Mouse (Mus musculus) layer of hippocampus, adult 2 months (tissue): ENCODE measurements around the gene Col4a5. TPM values are rescaled to one million over a fixed set of nuclear protein-coding genes. Genes with fewer than 3 reads are reported as not detected.

Source experiments
- DNase-seq, 2 experiments: peaks; one replicate each; pipeline ENCODE4 v3.0.0; 2022; ENCODE audit warnings: low spot score in 2 of 2
- H3K27ac ChIP-seq: fragments of 200-600 bp; 2 replicates; pipeline ENCODE4 v1.8.1; 2022
- H3K4me3 ChIP-seq: fragments of 200-600 bp; 2 replicates; pipeline ENCODE4 v1.8.1; 2022; ENCODE audit warnings: mild to moderate bottlenecking
- CTCF ChIP-seq: fragments of 200-600 bp; conservative IDR thresholded peaks from 2 replicates; pipeline ENCODE4 v1.8.1; 2022; ENCODE audit warnings: antibody characterized with exemption, mild to moderate bottlenecking, moderate library complexity
- total RNA-seq, 2 experiments: library from RNA; stranded (reverse); gene quantifications; 2 replicates each; pipeline ENCODE4 v1.2.3; 2021

Gene Col4a5
- total RNA-seq, 2 experiments from 2014 or later = 2.6 to 3.0 TPM

DNA sequence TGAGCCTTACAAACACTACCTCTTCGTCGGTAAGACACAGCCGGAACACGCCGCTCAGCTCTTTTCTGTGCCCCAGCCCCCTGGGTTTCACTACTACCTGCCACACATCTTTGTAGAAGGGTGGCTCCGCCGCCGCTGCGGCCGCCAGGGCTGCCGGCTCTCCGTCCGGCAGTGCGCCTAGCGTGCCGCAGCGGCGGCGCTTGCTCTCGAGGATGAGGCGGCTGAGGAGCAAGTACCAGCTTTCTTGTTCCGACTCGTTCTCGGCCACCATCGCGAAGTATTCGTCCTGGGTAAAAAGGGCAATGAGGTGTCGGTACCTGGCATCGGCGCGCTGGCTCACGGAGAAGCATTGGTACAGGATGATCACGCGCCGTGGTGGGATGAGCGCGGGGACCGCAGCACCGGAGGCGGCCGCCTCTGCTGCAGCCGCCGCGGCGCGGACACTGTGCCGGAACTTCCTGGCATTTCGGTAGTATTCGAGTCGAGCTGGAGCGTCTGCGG, 249.3 kb downstream of the Col4a5 start:
- DNase-seq = no peak

GRCm38 (mm10) chrX:141724937-141725918, 250.0 kb downstream of the Col4a5 start, which contains the start of gene Irs4:
Gene Irs4 (minus strand): TSS chrX:141725263.
- no peak for DNase-seq
- Histone ChIP-seq H3K27ac (no peak within 1 kb of the TSS), H3K4me3 (no peak within 1 kb of the TSS; the same call in 1 of the 2 replicates)
- no peak for TF ChIP-seq CTCF

More for the DNA sequence above, 249.3 kb downstream of the Col4a5 start:
- Histone ChIP-seq H3K4me3 (no peak overlapping the region; the same call in 1 of the 2 replicates), H3K27ac (no peak overlapping the region)
- no peak for TF ChIP-seq CTCF

DNA sequence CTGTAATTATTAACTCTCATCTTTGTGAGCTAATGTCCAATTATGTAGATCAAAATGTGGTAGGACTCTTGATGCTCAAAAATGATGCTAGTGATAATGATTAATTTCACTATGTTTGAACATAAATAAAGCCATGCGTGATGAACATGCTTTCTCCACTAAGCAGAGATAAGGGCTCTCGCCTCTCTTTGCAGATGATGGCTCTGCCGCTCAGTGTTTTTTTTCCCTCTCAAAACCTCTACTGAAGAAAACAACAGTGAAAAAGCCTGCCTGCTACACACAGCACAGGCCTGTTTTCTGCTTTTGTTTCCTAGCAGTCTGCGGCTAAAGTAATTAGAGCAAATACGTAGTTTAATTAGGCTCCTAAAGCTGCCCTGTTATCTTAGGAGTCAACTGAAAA, 254.4 kb downstream of the Col4a5 start:
- H3K27ac ChIP-seq = no peak overlapping the region
- TF ChIP-seq CTCF = no peak
- H3K4me3 ChIP-seq = no peak overlapping the region
- DNase-seq = no peak

Other genes starting within 250 kb of the Col4a5 start
- 1 to 10 TPM; 1.1 to 1.2 TPM for gene Col4a6, start 1.3 kb upstream of the Col4a5 start, total RNA-seq
- gene Irs4, start 249.9 kb downstream of the Col4a5 start, total RNA-seq = under 1 TPM; 0.12 to 0.15 TPM